Mouse (Mus musculus): ENCODE measurements at regions not wholly inside any gene's neighbourhood (a gene's known extent, or its start where the extent isn't known, plus 50 kb on each side); places are given as distances from the start of the nearest gene placed in this dataset.

DNA sequence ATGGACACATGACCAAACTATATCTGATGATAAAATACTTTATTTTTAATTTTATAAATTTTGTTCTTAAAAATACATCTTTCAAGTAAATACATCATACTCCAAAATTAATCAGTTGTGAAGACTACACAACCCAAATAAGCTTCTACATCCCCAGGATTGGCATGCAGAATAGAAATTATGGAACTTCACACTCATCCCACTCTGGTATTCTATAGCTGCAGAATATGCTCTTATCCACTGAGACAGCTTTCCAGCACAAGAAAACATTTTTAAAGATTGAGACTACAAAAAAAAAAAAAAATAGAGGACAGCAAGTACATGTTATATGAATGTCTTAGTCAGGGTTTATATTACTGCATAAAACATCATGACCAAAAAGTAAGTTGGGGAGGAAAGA lies 94.4 kb downstream of the Gm11232 start:
- DNase-seq (ENCODE audit: low spot score in 2 of 2): no peak

DNA sequence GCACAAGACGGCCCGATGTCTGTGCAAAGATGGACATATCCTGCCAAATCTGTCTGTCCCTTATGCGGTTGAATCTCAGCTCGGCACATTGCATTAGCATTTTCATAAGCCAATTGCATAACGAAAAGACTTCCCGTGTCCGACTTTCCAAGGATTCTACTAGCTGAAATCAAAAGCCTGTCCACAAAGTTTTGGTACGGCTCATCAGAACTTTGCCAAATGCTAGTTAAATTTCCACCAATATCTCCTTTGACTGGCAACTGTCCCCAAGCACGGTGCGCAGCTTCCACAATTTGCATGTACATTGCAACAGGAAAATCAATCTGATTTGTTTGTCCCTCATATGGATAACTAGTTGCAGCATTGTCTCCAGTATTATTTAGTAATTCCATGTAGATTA lies 117.2 kb downstream of the Gm11232 start:
- DNase-seq (ENCODE audit: low spot score in 2 of 2): no peak

DNA sequence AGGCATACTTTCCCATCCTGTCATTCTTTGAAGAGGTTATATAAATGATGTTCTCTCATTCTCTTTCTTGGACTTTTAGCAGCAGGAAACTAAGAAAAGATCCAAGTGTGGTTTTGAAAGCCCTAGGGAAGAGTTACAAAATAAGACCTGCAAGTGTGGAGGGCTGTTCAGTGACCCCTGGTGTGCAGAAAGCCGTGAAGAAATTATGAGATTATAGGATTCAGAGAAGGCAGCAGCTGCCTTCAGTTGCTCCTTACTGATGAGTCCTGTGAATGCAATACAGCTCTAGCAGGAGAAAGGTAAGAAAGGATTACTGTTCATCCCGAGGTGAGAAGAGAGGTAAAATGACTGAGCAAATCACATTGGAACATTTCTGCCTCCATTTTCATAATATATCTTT lies 130.7 kb downstream of the Gm11232 start:
- DNase-seq (ENCODE audit: low spot score in 2 of 2): no peak

DNA sequence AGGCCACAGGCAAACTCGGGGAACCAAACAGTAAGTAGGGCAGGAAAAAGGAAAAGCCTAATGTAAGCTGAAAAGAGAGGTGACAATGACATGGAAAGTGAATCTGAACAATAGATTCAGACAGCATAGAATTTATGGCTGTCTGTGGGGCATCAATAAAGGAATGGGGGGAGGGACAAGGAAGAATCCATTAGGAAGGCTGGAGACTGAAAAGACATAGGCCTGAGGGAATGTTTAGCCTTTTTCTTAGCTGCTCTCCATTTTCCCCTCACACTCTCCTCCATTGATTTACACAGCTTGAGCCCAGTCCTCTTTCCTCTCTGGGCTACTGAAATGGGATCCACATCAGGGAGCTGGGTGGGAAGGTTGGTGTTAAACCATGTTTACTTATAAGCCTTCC lies 131.1 kb downstream of the Gm11232 start:
- no peak for DNase-seq (ENCODE audit: low spot score in 2 of 2)

DNA sequence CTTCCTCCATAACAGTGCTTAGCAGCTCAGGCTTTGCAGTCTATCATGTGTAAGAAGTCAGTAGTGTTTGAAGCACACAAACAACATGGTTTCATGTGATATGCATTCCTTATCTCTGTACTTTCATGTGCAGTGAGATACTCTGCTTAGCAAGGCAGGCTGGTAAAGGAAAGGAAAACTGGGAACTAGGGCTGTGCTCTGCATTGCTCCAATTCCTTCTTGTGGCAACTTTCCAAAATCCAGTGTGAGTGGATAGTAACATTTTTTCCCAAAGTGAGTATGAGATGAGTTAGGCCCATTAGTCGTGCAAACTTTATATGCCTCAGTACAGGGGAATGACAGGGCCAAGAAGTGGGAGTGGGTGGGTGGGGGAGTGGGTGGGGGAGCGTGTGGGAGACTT lies 133.0 kb downstream of the Gm11232 start:
- no peak for DNase-seq (ENCODE audit: low spot score in 2 of 2)

DNA sequence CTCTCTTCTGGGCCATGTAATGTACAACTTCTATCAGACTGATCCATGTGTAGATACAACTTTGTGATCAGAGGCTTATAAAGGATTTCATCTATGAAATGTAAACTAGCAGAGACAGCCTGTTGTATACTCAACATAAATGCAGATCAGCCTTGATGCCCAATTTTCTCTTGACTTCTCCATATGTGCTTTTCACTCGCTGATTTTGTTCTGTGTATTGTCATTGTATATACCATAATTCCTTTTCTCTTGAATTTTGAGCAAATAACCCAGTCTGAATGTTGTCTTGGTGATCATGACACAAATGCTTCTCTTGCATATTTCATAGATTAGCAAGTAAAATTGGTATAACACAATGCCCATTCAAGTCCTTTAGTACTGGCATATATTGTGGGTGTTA lies 144.0 kb downstream of the Gm11232 start:
- DNase-seq (ENCODE audit: low spot score in 2 of 2): no peak

DNA sequence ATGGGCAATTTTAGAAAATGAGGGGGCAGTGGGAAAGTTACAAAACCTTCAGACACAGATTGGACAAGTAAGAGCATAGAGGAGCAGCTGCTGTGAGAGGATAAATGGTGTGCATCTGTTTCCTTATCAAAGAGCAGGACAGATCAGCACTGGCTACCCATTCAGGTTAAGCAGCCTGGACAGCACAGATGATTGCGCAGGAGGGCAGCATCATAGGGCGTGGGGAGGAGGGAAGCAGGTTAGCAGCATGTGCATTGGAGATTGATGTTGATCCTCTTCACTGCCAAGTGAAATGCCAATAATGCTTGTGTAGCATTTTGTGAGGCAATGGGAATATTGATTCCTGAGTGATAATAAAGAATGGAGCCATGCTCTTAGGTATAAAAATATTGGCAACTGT lies 171.9 kb downstream of the Gm11232 start:
- DNase-seq (ENCODE audit: low spot score in 2 of 2): no peak

DNA sequence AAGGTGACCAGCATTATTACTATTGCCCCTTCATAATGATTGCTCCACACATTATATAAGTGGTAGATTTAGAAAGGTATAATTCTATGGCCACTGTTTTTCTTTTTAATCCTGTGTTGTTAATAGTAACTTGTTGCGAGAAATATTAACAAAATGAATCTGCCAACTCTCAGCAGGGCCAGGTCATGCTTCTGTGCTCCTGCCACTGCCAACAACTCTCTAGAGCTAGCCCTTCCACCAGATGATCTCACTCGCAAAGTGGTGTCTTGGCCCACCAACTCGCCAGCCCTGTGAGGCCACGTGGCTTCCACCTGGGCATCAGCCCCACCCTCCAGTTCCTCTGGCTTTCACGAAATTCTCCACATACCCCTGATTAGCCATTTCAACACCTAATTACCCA lies 197.1 kb downstream of the Gm11232 start:
- no peak for DNase-seq (ENCODE audit: low spot score in 2 of 2)

DNA sequence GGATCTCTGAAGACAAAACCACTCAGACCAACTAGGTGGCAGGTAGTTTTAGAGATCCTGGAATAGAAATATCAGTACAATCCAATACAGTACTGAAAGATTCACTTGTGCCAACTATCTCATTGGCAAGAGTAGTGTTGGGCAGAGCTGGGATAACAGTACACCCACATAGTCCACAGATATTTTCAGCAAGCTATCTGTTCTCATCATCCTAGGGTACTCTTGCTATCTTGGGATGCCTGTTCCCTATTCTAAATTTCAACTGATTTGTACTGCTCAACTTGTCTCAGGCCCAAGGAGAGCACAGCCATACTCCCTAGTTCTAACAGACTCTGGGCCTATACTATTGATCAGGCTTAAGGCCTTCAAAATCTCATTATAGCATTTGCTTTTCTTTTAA lies 218.6 kb downstream of the Gm11232 start:
- no peak for DNase-seq (ENCODE audit: low spot score in 2 of 2)

DNA sequence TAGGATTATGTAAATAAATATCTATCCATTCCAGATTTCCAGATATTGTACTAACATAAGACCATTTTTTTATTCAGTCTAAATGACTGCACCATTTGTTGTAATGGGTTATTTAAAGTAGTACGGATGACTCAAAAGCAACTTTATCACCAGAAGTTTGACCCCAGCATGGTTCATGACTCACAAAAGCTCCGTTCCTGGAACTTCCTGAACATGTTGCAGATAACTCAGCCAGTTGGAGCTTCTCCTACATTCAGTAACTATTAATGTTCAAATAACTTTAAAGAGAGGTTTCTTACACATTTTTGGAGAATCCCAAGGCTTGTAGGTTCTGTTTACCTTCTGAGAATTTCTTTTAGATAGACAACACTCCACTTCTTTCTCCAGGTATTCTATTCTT lies 219.8 kb downstream of the Gm11232 start:
- no peak for DNase-seq (ENCODE audit: low spot score in 2 of 2)

DNA sequence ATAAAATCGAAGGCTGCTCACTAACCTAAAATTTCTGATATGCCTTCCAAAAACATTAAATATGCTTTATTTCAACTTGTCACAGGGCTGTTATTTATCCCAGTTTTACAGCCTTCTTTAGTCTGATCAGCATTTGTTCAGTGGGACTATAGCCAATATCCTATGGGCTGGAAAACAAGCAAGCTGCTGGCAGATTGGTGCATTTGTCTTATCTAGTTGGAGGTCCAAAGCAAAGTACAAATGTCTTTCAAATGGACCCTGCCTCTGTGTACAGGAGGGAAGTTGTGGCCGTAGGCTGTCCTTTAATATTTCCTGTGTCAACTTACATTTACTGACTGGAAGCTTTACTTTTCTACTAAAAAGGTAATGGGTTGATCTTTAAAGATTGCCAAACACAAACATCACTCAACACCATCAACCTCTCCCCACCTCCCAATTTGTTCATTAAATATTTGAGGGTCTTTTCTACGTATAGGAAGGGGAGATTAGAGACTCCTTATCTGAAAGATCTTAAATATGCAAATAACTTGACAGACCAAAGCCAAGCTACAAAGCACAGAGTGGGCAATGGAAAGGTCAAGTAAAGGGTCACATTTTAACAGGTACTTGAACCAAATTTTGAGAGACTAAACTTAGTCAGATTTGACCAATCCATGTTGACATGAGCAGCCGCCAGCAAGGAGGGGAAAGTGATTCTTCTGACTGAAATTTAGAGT lies 233.4 kb downstream of the Gm11232 start:
- no peak for DNase-seq (ENCODE audit: low spot score in 2 of 2)

DNA sequence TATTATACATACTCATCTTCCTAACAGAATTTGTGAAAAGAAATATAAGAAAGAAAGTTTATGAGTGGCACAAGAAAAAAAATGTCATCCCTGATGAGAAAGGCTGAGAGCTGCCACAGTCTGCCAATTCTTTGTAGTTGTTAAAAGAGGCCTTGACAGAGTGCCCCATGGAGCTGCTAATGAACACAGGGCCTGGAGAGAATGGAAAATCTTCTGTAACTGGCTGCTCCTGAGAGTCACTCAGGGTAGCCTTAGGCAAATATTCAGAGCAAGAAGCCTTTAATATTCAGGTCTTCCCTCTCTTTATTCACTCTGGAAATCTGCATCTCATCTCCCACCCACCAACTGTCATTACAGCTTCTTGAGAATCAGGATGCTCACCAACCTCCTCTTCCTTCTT lies 237.0 kb downstream of the Gm11232 start:
- DNase-seq (ENCODE audit: low spot score in 2 of 2): no peak

DNA sequence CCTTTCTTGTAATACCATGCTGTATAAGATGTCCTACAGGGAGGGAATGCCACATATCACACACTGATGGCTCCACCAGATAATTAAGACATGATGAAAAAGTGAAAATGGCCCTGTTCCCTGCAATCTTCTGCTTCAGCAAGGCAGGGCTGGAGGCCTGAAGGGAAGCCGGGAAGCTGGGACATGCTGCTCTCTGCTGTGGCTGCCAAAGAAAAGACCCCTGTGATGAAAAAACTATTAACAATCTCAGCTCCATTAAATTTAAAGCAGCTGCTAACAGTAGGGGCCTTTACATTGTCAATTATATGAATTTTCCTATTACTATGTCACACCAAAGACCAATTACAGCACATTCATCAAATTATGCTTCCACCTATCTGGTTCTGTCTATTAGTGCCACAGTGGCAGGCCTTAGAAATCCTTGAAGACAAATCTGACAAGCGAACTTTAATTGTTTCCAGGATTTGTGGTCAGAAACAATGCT lies 239.8 kb downstream of the Gm11232 start:
- DNase-seq (ENCODE audit: low spot score in 2 of 2): no peak

DNA sequence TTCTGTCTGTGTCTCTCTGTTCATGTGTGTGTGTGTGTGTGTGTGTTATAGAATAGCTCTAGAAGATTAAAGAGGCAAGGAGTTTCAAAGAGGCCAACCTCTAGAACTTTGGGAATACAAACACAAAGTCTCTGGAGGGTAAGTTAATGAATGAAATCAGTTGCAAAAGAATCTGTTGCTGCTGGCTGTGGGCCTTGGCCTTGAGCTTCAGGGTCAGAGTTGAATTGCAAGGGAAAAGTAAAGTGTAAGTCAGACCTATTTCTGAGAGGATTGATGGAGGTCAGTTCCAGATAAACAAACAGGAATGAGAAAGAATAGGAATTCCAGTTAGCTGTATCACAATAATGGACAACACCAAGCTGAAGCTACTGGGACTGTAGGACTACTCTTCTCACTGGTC lies 250.9 kb downstream of the Gm11232 start:
- DNase-seq (ENCODE audit: low spot score in 2 of 2): no peak

DNA sequence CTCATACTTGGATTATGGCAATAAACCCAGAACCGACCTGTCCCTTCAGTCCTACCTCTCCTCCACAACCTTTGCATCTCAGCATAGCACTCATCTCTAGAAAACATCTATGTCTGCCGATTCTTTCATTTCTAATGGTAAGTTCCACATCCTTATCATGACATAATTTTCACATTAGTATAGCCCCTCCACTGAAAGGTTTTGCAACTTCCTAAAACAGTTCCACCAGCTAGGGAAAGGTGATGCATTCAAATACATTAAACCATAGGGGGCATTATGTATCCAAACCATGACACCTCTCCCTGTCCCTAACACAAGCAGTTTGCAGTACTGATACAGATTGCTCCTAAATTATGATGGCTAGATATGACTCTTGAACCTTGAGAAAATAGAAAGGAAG lies 268.0 kb downstream of the Gm11232 start:
- no peak for DNase-seq (ENCODE audit: low spot score in 2 of 2)

DNA sequence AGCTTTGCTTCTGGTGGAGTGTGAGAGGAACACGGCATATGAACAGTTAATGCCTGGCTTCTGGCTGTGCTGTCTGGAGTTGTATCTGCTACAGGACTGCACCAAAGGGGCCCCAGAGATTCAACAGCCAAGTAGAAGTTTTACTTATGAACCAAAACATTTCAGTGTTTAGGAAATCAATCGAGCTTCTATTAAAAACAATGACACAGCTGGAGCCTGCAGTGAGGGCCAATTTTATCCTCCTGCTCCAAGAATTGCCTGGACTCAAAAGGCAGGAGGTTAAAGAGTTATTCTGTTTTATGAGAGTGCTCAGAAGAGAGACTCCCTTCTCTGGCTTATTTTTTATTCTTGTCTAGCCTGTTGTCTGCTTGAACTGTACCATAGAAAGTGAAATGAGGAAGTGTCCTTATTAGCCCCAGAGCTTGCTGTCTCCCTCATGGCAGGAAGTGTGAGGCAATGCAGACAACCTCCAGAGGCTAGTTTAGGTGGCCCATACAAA lies 269.1 kb downstream of the Gm11232 start:
- no peak for DNase-seq (ENCODE audit: low spot score in 2 of 2)

DNA sequence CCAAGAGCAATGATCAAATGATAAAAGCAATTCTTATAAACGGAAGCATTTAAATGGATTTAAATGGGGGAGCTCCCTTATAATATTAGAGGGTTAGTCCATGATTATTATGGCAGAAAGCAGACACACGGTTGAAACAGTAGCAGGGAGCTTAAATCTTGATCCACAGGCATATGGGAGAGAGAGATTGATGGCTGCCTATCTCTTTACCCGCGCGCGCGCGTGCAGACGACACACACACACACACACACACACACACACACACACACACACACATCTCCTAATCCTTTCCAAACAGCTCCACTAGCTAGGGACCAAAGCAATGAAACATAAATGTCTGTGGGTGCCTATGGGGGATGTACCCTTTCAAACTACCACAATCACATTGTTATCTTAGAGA lies 269.7 kb downstream of the Gm11232 start:
- DNase-seq (ENCODE audit: low spot score in 2 of 2): no peak

DNA sequence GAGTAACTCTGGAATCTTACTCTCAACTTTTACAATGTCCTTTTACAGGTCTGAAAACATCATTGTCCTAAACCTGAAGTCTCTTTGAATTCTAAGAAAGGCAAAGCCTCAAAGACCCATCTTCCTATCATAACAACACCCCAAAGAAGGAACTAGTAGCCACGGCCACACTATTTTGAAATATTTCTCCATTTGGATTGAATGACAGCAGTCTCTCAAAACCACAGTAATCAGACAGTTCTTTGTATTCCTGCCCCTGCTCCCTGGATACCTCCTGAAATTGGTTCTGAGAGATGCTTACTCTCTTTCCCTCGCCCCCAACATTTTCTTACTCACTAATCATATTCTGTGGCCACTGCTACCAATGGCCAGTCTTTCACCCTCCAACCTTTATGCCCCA lies 276.8 kb downstream of the Gm11232 start:
- no peak for DNase-seq (ENCODE audit: low spot score in 2 of 2)

DNA sequence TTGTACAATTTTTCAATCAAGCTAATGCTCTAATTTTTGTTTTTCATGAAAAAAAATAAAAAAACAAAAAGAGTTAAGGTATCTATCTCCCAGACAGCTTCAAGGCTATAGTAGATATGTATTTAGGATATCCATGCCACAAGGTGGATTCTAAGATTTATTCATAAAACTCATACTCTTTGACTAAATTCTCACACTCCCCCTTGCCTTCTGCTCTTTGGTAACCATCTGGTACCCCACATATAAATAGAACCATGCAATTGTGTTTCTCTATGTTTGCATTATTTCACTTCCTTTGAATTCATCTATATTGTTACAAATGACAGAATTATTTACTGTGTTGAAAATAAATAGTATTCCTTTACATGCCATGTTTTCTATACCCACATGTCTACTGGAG lies 287.2 kb downstream of the Gm11232 start:
- DNase-seq (ENCODE audit: low spot score in 2 of 2): no peak

DNA sequence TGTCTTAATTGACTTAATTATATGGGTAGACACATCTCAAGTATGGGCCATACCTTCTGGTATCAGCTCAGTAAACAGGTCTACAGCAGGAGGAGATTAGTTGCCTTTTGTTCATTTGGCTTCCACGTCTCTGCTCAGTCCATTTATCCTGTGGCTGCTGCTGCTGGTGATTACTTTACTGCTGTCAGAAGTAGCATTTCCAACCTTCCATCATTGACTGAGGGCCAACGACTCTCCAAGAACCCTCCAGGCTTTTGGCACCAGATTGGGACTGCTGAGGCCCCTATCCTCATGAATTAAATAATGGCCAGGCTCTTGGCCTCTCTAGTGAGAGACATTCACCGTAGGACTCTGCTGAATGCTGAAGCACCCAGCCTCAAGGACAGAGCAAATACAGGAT lies 303.0 kb downstream of the Gm11232 start:
- DNase-seq (ENCODE audit: low spot score in 2 of 2): no peak

DNA sequence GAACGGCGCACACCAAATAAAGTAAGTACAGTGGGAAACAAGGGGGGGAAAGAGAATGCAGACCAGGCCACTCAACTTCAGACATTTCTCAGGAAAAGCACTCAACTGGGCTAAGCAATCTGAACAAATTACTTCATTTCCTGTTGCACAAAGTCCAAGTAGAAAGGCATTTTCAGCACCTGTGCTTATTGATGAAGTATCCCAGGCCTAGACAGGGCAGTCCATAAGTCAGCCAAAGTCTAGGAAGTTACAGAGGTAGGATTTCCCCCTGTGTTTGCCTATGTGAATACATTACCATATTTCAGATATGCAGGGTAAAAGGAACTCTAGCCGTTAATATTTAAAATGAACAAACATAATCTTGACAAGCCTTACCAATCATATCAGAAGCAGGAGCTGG lies 304.3 kb downstream of the Gm11232 start:
- DNase-seq (ENCODE audit: low spot score in 2 of 2): no peak

DNA sequence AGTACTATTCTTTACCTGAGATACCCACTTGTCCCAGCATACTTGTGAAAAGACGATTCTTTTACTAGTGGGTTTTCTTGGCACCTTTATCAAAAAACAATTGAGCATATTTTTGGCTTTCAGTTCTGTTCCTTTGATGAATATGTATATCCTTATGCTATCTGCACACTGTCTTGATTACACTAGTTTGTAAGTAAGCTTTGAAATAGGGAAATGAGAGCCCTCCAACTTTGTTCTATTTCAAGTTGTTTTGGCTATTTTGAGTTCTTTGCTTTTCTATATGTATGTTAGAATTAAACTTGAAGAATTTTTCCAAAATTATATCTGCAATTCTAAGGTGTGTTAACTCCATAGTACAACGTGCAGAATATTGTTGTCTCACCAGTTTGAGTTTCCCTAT lies 311.3 kb downstream of the Gm11232 start:
- DNase-seq (ENCODE audit: low spot score in 2 of 2): no peak

DNA sequence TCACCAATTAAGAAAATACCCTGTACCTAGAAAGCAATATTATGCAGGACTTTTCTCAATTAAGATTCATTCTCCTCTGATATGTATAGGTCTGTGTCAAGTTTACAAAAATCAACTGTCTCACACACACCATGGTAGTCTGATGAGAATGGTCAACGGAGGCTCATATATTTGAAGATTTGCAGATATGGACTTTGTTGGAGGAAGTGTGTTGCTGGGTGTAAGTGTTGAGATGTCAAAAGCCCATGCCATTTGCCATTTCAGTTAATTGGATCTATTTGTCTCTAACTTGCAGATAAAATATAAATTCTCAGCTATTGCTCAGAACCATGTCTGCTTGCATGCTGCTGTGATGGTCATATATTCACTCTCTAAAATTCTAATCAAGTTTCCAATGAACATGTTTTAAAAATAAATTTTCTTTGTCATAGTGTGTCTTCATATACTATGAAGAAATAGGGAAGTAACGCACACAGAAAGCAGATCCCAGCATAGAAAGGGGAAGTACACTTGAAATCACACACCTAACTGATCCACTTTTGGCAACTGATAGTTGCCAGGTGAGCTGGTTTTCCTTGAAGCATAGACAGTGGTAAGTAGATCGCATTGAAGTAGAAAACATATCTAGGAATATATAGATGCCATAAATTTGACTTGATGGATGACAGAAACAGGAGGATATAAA lies 326.4 kb downstream of the Gm11232 start:
- DNase-seq (ENCODE audit: low spot score in 2 of 2): no peak
